Mouse (Mus musculus) CH12.LX (cell line): ENCODE data around the gene Ints7. TPM values are rescaled to one million over a fixed set of nuclear protein-coding genes. Genes with fewer than 3 reads are reported as not detected.
A peak's percentile ranks its signal among the peaks of the same experiment; 100 is the strongest.

ENCODE experiments used
- DNase-seq: peaks from one replicate; pipeline ENCODE4 v3.0.0-alpha.2; 2013; ENCODE audit errors: extremely low read depth
- H3K27ac ChIP-seq: 2 replicates; pipeline ENCODE4 v1.5.1; 2012; ENCODE audit warnings: low read depth, mild to moderate bottlenecking, control low read depth, moderate library complexity; ENCODE audit not compliant: insufficient read depth
- H3K27me3 ChIP-seq: replicated peaks from 2 replicates; pipeline ENCODE3; 2012; ENCODE audit warnings: inconsistent platforms
- H3K36me3 ChIP-seq, 2 experiments: replicated peaks in 1 of 2; 2 replicates each; pipeline versions ENCODE3 to v1.6.1; 2012; ENCODE audit warnings: inconsistent platforms in 1 of 2, low read length in 1 of 2, mild to moderate bottlenecking in 1 of 2, mixed read lengths in 1 of 2, moderate library complexity in 1 of 2; ENCODE audit not compliant: control insufficient read depth in 1 of 2, insufficient read depth in 1 of 2
- H3K4me1 ChIP-seq, 2 experiments: 2 replicates each; pipeline ENCODE4 v1.6.1; 2012; ENCODE audit warnings: inconsistent platforms in 1 of 2, moderate library complexity in 1 of 2; ENCODE audit not compliant: insufficient read depth in 2 of 2, control insufficient read depth in 1 of 2
- H3K4me2 ChIP-seq: 2 replicates; pipeline ENCODE4 v1.6.1; 2012; ENCODE audit warnings: low read depth, mild to moderate bottlenecking, control low read depth; ENCODE audit not compliant: poor library complexity, insufficient read depth, severe bottlenecking
- H3K4me3 ChIP-seq, 3 experiments: fragments of 150-350 bp in 1 of 3; sonication (generic) in 1 of 3; replicated peaks in 1 of 3; 2 replicates each; pipeline versions ENCODE3 to v1.5.1; 2011 to 2012; ENCODE audit warnings: low read depth in 2 of 3, low read length in 2 of 3, mild to moderate bottlenecking in 2 of 3, moderate library complexity in 2 of 3, control low read depth in 1 of 3, improper control_type of control experiment in 1 of 3, inconsistent platforms in 1 of 3, mixed read lengths in 1 of 3; ENCODE audit not compliant: poor library complexity in 1 of 3
- H3K79me2 ChIP-seq: replicated peaks from 2 replicates; pipeline ENCODE4 v1.6.1; 2012; ENCODE audit warnings: mild to moderate bottlenecking, moderate library complexity; ENCODE audit not compliant: control insufficient read depth, poor library complexity, insufficient read depth, severe bottlenecking; ENCODE audit errors: extremely low read depth
- H3K9ac ChIP-seq: 2 replicates; pipeline ENCODE4 v1.6.1; 2012; ENCODE audit warnings: low read depth, mild to moderate bottlenecking, control low read depth, moderate library complexity; ENCODE audit not compliant: insufficient read depth
- H3K9me3 ChIP-seq: replicated peaks from 2 replicates; pipeline ENCODE3; 2012; ENCODE audit warnings: low read length, inconsistent platforms, mixed read lengths
- BHLHE40 ChIP-seq: IDR thresholded peaks from 2 replicates; pipeline ENCODE4 v1.6.1; 2011; ENCODE audit warnings: mild to moderate bottlenecking, low read depth, low read length, improper control_type of control experiment
- CHD1 ChIP-seq: IDR thresholded peaks from 2 replicates; pipeline ENCODE4 v1.6.1; 2012; ENCODE audit warnings: low read depth, low read length, improper control_type of control experiment, inconsistent platforms
- CHD2 ChIP-seq: IDR thresholded peaks from 2 replicates; pipeline ENCODE4 v1.6.1; 2011; ENCODE audit warnings: low read length, improper control_type of control experiment
- CTCF ChIP-seq, 2 experiments: IDR thresholded peaks in 1 of 2; conservative IDR thresholded peaks in 1 of 2; 2 replicates each; pipeline ENCODE4 v1.5.1; 2011 to 2012; ENCODE audit warnings: low read depth in 2 of 2, low read length in 2 of 2, improper control_type of control experiment in 1 of 2, inconsistent platforms in 1 of 2, mild to moderate bottlenecking in 1 of 2, moderate library complexity in 1 of 2
- E2F4 ChIP-seq: IDR thresholded peaks from 2 replicates; pipeline ENCODE4 v1.6.1; 2011; ENCODE audit warnings: low read depth, low read length, improper control_type of control experiment; ENCODE audit not compliant: insufficient replicate concordance
- ELF1 ChIP-seq: IDR thresholded peaks from 2 replicates; pipeline ENCODE4 v1.6.1; 2014; ENCODE audit warnings: low read depth, mild to moderate bottlenecking, inconsistent platforms, low read length, improper control_type of control experiment
- EP300 ChIP-seq: IDR thresholded peaks from 2 replicates; pipeline ENCODE4 v1.6.1; 2011; ENCODE audit warnings: low read length, improper control_type of control experiment
- ETS1 ChIP-seq: conservative IDR thresholded peaks from 2 replicates; pipeline ENCODE4 v1.6.1; 2012; ENCODE audit warnings: low read depth, mild to moderate bottlenecking, inconsistent platforms, low read length, improper control_type of control experiment, moderate library complexity
- IRF4 ChIP-seq: IDR thresholded peaks from 2 replicates; pipeline ENCODE4 v1.6.1; 2014; ENCODE audit warnings: low read depth, mild to moderate bottlenecking, inconsistent platforms, low read length, improper control_type of control experiment
- JUN ChIP-seq: IDR thresholded peaks from 2 replicates; pipeline ENCODE4 v1.6.1; 2011; ENCODE audit warnings: low read depth, mild to moderate bottlenecking, low read length, improper control_type of control experiment, moderate library complexity; ENCODE audit not compliant: insufficient read depth
- MAFK ChIP-seq: IDR thresholded peaks from 2 replicates; pipeline ENCODE4 v1.6.1; 2011; ENCODE audit warnings: low read length, improper control_type of control experiment; ENCODE audit not compliant: insufficient replicate concordance
- MAX ChIP-seq: IDR thresholded peaks from 2 replicates; pipeline ENCODE4 v1.6.1; 2011; ENCODE audit warnings: low read length, improper control_type of control experiment
- MAZ ChIP-seq: IDR thresholded peaks from 2 replicates; pipeline ENCODE4 v1.6.1; 2012; ENCODE audit warnings: low read depth, mild to moderate bottlenecking, inconsistent platforms, low read length, improper control_type of control experiment, moderate library complexity
- MEF2A ChIP-seq: IDR thresholded peaks from 2 replicates; pipeline ENCODE4 v1.6.1; 2014; ENCODE audit warnings: low read depth, mild to moderate bottlenecking, inconsistent platforms, low read length, improper control_type of control experiment, borderline replicate concordance
- POLR2A ChIP-seq: IDR thresholded peaks from 2 replicates; pipeline ENCODE4 v1.6.1; 2011; ENCODE audit warnings: low read depth, mild to moderate bottlenecking, improper control_type of control experiment, low read length
- RAD21 ChIP-seq: IDR thresholded peaks from 2 replicates; pipeline ENCODE4 v1.6.1; 2011; ENCODE audit warnings: low read depth, mild to moderate bottlenecking, low read length, improper control_type of control experiment, moderate library complexity
- RCOR1 ChIP-seq: conservative IDR thresholded peaks from 2 replicates; pipeline ENCODE4 v1.6.1; 2012; ENCODE audit warnings: low read depth, mild to moderate bottlenecking, inconsistent platforms, low read length, improper control_type of control experiment
- TBP ChIP-seq: conservative IDR thresholded peaks from 2 replicates; pipeline ENCODE4 v1.6.1; 2011; ENCODE audit warnings: low read depth, low read length, improper control_type of control experiment
- TCF12 ChIP-seq: IDR thresholded peaks from 2 replicates; pipeline ENCODE4 v1.6.1; 2014; ENCODE audit warnings: low read depth, mild to moderate bottlenecking, inconsistent platforms, low read length, improper control_type of control experiment
- USF1 ChIP-seq: IDR thresholded peaks from 2 replicates; pipeline ENCODE4 v1.6.1; 2014; ENCODE audit warnings: low read depth, mild to moderate bottlenecking, inconsistent platforms, low read length, improper control_type of control experiment
- USF2 ChIP-seq: conservative IDR thresholded peaks from 2 replicates; pipeline ENCODE4 v1.6.1; 2011; ENCODE audit warnings: low read depth, low read length, improper control_type of control experiment
- ZKSCAN1 ChIP-seq: IDR thresholded peaks from 2 replicates; pipeline ENCODE4 v1.6.1; 2012; ENCODE audit warnings: low read depth, inconsistent platforms, low read length, improper control_type of control experiment, borderline replicate concordance
- ZNF384 ChIP-seq: IDR thresholded peaks from 2 replicates; pipeline ENCODE4 v1.6.1; 2012; ENCODE audit warnings: low read depth, low read length, improper control_type of control experiment, inconsistent platforms
- dilution Hi-C: fragments of 300-500 bp; cut with MboI; formaldehyde crosslinking; loops from 2 replicates; pipeline ENCODE4 v1.14.3; 2020; ENCODE audit warnings: low sequenced_read_pairs; ENCODE audit not compliant: extremely low pct_unique_long_range_greater_than_20kb, extremely low pct_ligation_motif_present
- in situ Hi-C: fragments of 300-500 bp; cut with MboI; formaldehyde crosslinking; loops from 3 replicates; pipeline ENCODE4 v1.14.3; 2019; ENCODE audit warnings: low sequenced_read_pairs, low pct_ligation_motif_present, low pct_unique_long_range_greater_than_20kb, mixed read lengths
- polyA plus RNA-seq: library from polyadenylated mRNA; unstranded; fragments of >175 nt; gene quantifications from 2 replicates; pipeline ENCODE4 v1.2.1, GENCODE M21; 2012; ENCODE audit warnings: low read depth; ENCODE audit not compliant: insufficient read length
- total RNA-seq, 2 experiments: library from RNA; depleted of rRNA; stranded (reverse); fragments of 300-350 nt in 1 of 2; fragments of >200 nt in 1 of 2; gene quantifications; 2 replicates each; pipeline ENCODE4 v1.2.3; 2012 to 2014

Gene Ints7
- total and polyA plus RNA-seq, 3 experiments: 30.4 to 58.8 (median 50.5) TPM

GRCm38 (mm10) chr1:191534896-191535295 lies 40.5 kb upstream of the Ints7 start:
- no peak for DNase-seq
- Histone ChIP-seq H3K4me2 (no peak overlapping the region), H3K9me3 (no peaks in the 10 kb centered on the region), H3K27me3 (no peaks in the 10 kb centered on the region), H3K36me3 (peaks cover 27 to 68% of the 10 kb centered on the region in 2 experiments)
- in situ Hi-C loops: no loop called here
- TF ChIP-seq CTCF (conservative IDR thresholded peaks at IDR 0.05 in 1 of 2, IDR thresholded peaks at IDR 0.05 in 1 of 2; ENCODE audit: low read depth in 2 of 2, low read length in 2 of 2) (no peak), ETS1 (no peak), POLR2A (no peak), TCF12 (no peak), USF2 (no peak)
- TF ChIP-seq, all 38 proteins: peak for 0
- Histone ChIP-seq H3K4me1 (peaks cover 2 to 13% of the 10 kb centered on the region in 2 experiments; a peak in 3 of 4 replicates), H3K9ac (no peak overlapping the region), H3K79me2 (peaks cover 6% of the 10 kb centered on the region; the same call in 1 of the 2 replicates), H3K27ac (no peak overlapping the region), H3K4me3 (no peak overlapping the region)
- dilution Hi-C loops: no loop called here

DNA sequence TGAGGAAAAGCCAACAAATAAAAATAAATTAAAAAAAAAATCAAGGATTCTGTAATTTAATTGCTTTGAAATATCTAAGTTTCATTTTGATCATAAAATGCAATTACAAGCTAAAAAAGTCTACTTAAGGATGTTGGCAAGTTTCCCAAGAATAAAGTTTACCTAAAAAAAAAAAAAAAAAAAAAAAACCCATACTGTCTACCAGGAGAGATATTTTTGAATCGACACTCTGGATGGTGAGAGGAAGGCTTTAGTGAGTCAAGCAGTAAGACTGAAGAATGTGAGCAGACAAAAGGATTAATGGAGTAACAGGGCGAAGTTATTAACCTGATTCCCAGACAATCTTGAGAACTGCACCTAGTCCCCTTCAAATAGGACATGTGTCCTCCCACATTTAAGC lies 35.1 kb upstream of the Ints7 start:
- Histone ChIP-seq H3K79me2 (peaks cover 11% of the 10 kb centered on the region; the same call in 1 of the 2 replicates), H3K4me1 (peaks cover 2 to 15% of the 10 kb centered on the region in 2 experiments; a peak in 3 of 4 replicates), H3K36me3 (peaks cover 50 to 89% of the 10 kb centered on the region in 2 experiments), H3K27me3 (no peaks in the 10 kb centered on the region), H3K4me3 (no peak overlapping the region), H3K4me2 (no peak overlapping the region), H3K27ac (no peak overlapping the region), H3K9ac (no peak overlapping the region), H3K9me3 (no peaks in the 10 kb centered on the region)
- no peak for DNase-seq
- dilution Hi-C loops (no loop called here), in situ Hi-C loops (loop anchor here (10.0 kb wide), 1 partner anchor 145 kb away; no protein-coding TSS in a partner anchor)
- TF ChIP-seq EP300 (no peak), ZNF384 (peak; percentile 54)

DNA sequence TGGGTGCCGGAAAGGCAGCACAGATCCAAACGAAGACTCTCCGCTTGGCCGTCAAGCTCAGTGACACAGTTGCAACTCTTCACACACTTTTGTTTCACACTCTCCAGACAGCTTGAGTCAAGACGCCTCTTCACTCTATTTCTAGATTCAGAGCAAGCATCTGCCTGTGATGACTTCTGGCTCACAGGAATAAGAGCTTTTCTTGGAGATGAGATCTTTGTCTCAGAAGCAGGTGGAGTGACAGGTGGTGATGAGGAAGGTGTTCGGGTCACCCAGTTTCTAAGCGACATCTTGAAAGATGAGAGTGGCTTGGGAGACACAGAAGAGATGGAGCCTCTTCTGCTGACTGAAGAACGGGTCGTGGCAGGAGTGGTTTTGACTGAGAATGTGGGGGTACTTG lies 34.4 kb upstream of the Ints7 start:
- Histone ChIP-seq H3K27ac (no peak overlapping the region), H3K27me3 (no peaks in the 10 kb centered on the region), H3K4me3 (no peak overlapping the region), H3K36me3 (peaks cover 53 to 90% of the 10 kb centered on the region in 2 experiments), H3K79me2 (peaks cover 11% of the 10 kb centered on the region; the same call in 1 of the 2 replicates), H3K4me2 (no peak overlapping the region), H3K4me1 (peaks cover 2 to 15% of the 10 kb centered on the region in 2 experiments; a peak in 3 of 4 replicates), H3K9me3 (no peaks in the 10 kb centered on the region), H3K9ac (no peak overlapping the region)
- TF ChIP-seq CTCF (conservative IDR thresholded peaks at IDR 0.05 in 1 of 2, IDR thresholded peaks at IDR 0.05 in 1 of 2; ENCODE audit: low read depth in 2 of 2, low read length in 2 of 2) (no peak), TBP (no peak), RAD21 (no peak), MEF2A (no peak), MAX (no peak), ZKSCAN1 (no peak), IRF4 (no peak), ETS1 (no peak), CHD1 (no peak), ELF1 (no peak), ZNF384 (no peak), RCOR1 (no peak), CHD2 (no peak), BHLHE40 (no peak), MAZ (no peak), USF1 (no peak), MAFK (no peak), E2F4 (no peak), JUN (no peak)
- dilution Hi-C loops (no loop called here), in situ Hi-C loops (loop anchor here (10.0 kb wide), 1 partner anchor 146 kb away; no protein-coding TSS in a partner anchor)
- DNase-seq: no peak
